Mouse (Mus musculus) kidney, postnatal 36 days (tissue): ENCODE data around the gene Bcas2.
A peak's percentile ranks its signal among the peaks of the same experiment; 100 is the strongest.

Experiments used
- DNase-seq, 2 experiments: peaks; one replicate each; pipeline ENCODE4 v3.0.0; 2021 to 2022; ENCODE audit warnings: mixed read lengths in 2 of 2

Bcas2 gene

GRCm38 (mm10) chr3:103223752-103224151, 52.3 kb downstream of the Bcas2 start:
- peak in 1 of 2 experiments; percentile 55 for DNase-seq

GRCm38 (mm10) chr3:103224231-103224765, 52.8 kb downstream of the Bcas2 start:
- DNase-seq = no peak

- no peak for DNase-seq
Measured at GRCm38 (mm10) chr3:103227729-103228128, 56.3 kb downstream of the Bcas2 start.
